Mouse (Mus musculus) cerebellum, adult 18-20 months (tissue): ENCODE measurements at regions not wholly inside any gene's neighbourhood (a gene's known extent, or its start where the extent isn't known, plus 50 kb on each side); places are given as distances from the start of the nearest gene placed in this dataset.

Source experiments
- DNase-seq, 2 experiments: peaks; one replicate each; pipeline ENCODE4 v3.0.0; 2021

DNA sequence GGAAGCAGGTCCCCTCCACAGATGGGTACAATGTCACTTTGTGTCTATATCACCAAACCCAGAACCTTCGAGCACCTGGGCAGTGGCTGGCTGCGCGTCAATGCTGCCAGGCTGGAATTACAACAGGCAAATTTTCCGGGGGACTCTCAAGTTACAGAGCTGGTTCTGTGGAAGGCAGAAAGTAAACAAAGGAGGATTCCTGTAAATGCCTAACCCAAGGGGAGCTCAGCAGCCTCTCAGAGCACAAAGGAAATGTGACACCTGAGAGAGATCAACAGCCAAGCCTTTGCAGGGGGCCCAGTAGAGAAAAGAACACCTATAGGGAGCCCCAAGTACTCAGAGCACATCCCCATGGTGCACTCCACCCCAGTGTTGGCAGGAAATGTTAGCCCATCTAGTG lies 70.7 kb downstream of the Setd4 start:
- DNase-seq, result no peak

DNA sequence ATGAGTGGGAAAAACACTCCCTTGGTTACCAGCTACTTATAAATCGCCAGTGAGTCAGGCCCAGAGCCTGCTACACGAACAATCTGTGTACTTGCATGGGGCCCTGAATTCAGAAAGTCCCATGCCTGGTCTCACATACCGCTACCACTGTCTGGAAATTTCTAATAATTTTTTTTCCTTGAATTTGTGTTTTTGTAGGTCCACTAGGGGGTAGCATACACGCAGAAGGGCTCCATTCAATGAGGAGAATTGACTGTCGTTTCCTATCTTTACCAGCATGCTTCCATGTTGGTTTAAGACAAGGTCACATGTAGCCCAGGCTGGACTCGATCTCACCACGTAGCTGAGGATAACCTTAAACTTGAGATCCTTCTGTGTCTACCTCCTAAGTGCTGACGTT lies 71.9 kb downstream of the Setd4 start:
- no peak for DNase-seq

DNA sequence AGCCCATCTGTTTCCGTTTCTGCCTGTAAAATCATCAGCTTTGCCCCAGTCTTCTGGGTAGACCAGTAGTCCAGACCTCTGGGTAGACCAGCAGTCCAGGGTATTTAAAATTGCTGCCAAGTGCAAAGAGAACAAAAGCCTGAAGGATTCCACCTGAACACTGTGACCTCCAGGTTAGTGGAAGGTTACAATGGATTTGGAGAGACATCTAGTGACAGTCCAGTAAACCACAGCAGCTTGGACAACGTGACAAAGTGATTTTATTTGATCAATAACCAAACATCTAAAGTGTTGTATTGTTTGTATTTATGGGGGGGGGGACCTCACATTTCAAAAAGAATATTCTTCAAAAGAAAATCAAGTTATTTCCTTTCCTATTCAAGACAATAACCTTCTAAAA lies 81.4 kb downstream of the Setd4 start:
- DNase-seq, result no peak

DNA sequence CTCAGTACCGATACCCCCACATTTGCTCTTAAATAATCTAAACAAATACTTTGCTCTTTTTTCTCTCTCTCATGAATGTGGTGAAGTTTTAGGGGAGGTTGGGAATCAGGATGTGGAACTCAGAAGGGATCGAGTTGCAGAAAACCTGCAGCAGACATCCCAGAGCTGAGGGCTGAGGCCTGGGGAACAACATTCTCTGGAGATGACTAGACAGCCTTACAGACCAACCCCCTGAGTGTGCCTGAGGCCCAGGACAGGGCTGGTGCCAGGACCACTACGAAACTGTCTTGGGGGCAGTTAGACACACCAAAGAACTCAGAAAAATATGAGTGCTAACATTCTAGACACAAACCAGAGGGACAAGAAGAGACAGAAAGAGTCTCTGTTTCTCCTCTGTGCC lies 83.4 kb downstream of the Setd4 start:
- DNase-seq, result no peak

DNA sequence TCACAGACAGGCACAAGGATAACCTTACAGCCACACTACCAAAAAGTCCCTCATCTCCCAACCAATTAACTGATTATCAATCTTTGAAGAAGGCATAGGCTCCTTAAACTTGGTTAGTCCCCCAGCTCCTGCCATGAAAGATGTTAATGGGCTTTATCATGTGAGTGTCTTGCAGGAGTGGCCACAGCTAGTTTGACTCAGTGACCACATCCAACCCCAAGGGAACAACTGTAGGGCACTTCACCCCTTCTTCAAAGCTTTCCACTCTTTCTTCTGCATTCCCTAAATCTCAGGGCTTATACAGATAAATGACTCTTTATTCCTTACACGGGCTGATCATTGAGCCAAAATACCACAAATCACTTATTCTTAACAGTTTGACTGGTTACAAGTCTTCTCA lies 85.2 kb downstream of the Setd4 start:
- no peak for DNase-seq

DNA sequence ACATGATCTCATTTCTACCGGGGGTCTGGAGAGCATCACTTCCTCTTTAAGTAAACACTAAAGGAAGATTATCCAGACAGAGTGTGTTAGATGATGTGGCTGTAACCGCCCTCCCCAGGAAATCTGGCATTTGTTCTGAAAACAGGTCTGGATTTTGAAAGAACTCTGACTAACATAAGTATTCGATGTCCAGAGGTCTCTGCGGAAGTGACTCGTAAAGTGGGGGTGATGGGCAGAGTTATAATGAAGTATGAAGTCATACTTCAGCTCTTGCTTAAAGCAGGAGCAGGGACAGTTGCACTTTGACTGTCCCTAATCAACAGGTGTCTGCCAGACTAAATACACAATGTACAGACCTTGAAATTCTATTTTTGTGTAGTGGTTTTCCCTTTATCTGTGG lies 87.1 kb downstream of the Setd4 start:
- no peak for DNase-seq

DNA sequence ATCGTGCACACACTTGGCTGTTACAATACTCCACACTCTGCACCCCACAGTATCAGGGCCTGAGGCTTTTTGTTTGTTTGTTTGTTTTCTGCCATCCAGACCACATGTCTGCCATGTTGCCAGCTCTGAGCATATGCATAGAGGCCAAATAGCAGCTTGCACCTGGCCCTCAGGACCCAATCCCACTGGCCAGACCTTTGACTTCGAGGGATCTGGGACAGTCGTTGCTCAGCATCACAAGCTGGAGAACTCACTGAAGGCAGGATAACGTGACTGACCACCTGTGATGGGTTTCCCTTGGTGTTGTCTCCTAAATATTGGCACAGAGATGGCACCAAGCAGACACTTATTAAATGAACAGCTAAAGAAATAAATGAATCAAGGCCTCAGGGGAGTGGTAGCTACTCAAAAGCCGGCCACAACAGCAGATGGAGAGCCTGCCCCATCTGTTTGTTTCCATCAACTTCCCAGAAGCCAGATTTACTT lies 88.4 kb downstream of the Setd4 start:
- DNase-seq, result peak; percentile 6 to 13

DNA sequence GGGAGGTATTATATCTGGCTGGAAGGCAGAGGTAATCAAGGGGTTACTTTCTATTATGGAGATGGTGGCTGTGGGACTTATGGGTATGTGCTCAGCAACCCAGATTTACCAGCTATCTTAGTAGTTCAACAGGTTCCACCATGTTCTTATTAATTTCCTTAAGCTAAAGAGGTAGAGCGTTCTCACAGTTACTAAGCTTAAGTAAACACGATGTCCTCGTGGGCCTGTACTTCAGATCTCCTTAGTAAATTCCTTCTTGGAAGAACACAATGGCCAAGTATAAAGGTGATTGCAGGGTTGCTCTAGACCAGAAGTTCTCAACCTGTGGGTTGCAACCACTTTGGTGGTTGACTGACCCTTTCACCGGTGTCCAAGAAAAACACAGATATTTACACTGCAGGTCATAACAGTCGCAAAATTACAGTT lies 90.2 kb downstream of the Setd4 start:
- no peak for DNase-seq

DNA sequence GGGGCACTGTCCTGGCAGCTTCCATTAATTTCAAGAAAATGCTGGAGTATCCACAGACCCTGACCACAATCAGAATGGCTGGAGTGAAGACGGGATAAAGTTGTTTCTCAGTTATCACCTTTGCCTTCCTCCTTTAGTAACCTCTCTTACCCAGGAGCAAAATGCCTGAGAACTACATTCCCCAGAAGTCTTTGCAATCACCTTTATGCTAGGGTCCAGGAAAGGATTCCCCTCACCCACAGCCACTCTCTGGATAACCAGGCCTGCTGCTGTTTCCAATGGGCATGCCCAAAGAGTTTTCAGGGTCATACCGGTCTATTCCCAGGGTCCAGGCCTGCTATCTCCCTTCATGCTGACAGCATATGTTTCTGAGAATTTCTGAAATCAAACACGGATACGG lies 91.9 kb downstream of the Setd4 start:
- no peak for DNase-seq

DNA sequence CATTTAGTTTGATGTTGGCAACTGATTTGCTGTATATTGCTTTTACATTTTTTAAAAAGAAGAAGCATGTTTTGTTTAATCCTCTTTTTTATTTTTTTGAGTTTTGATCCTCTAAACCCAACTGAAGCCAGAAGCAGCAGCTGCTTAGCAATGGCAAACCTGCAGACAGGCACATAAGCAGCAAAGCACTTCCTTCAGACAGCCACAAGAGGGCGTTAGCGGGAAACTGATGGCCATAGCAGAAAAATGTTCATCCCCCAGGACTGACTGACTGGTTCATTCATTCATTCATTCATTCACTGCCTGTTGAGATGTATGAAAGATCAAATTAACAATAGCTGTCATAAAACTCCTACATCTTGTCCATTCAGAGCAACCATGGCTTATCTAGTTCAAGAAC lies 92.3 kb downstream of the Setd4 start:
- DNase-seq, result no peak

DNA sequence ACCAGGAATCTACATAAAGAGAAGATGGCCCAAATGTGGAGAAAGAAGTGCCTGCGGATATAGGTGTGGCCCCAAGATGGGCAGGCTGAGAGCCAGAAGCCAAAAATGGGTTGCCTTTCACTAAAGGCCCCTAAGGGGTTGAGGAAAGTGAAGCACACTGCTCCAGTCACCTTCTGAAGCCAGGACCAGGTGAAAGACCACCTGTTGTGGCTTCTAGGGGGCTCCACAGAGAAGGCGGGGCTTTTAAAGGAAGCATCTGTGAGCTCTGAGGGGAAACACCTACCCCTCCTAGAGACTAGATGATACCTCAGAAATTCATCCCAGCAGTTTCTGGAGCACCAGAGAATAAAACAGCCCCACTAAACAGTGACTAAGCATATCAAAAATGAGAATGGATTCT lies 105.1 kb downstream of the Setd4 start:
- no peak for DNase-seq

DNA sequence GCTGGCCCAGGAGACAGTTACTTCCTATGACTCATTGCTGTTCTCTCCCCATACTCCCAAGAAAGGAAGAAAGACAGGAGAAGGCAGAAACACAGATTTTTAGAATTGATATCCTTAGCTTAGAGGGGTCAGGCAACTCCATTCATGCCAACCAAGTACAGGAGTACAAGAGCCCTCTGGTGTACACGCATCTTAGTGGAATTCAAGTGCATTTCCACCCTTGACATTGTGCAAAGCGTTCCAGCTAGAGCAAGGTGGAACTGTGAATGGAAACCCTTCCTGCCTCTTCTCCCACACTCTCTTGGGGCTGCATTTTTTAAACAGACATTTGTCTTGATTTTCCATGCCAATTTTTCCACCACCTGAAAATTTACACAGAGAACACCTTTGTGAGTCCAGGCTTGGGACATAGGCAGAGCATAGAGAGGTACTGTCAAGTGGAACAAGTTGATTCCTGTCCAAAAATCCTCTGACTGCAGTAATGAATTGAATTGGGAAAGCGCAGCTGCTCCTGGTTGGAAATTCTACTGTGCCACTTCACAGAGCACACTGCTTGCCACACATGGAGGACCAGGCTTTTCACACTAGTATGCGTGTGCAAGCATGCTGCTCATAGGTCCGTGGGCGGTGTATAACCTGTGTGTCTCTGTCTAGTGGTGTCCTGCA lies 110.4 kb downstream of the Setd4 start:
- no peak for DNase-seq

DNA sequence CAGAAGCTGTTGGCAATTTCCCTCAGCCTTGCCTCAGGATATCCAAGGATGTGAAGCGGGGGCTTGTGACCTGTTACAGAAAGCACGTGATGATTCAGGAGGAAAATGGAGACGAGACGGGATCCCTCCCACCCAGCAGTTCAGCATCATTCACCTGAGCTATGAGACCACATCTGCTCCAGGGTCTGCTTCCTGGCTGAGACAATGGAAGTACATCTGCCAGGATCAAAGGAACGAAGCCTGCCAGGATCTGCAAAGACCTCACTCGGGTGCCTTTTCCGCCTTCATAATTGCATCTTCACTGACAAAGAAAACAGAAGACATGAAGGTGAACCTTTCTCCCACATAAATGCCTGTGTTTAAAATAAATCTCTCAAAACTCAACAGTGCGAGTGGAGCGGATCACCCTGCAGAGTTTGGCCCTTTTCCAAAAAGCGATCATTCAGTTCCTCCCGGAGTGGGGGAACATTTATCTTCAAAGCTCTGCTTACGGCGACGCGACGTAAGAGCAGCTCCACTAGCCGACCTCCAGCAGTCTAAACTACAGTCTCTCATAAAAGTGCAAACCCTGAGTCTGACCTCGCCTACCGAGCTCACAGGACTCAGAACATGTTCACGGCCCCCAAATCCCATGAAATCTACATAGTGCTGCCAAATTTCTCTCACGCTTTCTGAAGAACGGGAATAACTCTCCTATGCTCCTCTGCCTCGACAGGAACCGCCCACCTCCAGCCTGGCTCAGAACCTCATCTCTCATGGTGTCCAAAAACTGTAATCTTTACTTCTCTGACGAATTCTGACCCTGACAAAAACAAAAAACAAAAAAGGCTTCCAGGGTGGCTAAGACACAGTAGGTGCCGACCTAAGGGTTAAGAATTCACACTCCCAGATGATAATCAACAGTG lies 117.0 kb downstream of the Setd4 start:
- DNase-seq, result no peak

DNA sequence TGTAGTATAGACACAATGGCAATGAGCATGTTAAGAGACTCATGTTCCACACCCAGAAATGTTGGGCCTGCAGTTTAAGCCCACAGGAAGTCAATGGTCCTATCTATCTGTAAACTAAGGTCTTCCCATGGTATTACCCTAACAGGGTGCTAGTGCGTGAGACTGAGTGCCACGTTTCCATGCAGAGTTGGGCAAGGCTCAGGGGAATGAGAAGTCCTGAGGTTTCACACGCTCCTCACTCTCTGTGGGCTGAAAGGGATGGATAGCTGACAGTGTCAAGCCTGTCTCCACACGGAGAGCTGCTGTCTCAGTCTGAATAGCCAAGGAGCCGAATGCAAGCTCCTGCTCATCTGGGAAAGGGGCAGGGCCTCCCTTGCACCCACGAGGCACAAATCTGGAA lies 133.9 kb downstream of the Setd4 start:
- no peak for DNase-seq

DNA sequence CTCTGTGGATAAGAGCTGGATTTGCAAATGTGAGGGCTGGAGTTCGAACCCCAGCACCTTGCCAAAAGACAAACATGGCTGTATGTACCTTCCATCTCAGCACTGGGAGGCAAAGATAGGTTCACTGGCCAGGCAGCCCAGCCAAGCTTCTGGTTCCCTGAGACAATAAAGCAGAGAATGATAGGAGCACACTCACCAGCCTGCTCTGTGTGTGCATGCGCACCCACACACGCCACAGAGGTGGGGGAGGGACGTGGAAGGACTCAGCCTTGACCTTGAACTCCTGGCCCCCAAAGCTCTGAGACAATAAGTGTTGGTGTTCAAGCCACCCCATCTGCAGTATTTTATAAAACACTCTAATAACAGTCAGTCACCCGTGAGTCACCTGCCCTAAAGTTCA lies 138.1 kb downstream of the Setd4 start:
- DNase-seq, result no peak

DNA sequence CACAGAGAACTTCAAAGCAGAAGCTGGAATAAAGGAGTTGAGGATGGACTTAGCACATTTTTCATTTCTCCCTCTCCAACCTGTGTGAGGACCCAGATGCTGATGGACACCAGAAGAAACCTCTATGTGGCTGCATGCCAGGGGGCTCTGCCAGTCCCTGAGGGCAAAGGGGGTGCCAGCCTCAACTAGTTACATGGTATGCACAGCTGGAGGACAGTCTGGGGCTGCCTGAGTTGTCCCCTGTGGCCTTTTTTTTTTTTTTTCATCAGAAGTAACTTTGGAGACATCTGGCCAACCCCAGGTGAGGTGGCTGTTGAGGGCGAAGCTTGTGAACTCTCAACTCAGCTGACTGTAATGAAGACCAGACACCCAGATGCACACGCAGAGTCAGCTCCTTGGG lies 139.0 kb downstream of the Setd4 start:
- DNase-seq, result no peak

DNA sequence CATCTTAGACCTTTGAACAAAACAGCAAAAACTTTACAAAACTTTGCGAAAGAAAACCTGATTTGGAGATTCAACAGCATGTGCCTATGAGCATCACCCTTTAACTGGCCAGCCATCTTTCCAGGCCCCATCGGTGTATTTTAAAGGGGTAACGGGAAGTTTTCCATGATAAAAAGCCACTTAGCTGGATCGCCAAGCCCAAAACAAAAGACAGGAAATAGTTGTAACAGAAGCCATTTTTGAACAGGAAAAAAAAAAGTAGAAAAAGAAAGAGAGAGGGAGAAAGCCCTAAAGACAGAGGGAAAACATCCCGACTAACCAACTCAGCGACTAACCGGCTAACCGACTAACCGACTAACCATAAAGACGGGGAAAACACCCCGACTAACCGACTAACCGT lies 140.5 kb downstream of the Setd4 start:
- no peak for DNase-seq

DNA sequence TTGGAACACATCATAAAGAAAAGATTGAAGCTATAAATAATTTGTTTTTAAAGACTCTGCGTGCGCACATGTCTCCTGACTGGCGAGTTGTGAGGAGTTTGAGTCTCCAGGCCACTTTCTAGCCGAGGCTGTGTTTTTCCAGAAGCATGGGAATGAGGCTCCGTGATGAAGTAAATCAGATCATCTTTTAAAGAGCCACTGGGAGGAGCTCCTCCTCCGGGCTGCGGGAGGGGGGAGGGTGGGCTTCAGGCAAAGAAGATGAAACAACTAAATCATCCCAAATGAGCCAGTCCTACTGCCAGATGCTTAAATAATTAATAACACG lies 141.6 kb downstream of the Setd4 start:
- DNase-seq, result no peak

DNA sequence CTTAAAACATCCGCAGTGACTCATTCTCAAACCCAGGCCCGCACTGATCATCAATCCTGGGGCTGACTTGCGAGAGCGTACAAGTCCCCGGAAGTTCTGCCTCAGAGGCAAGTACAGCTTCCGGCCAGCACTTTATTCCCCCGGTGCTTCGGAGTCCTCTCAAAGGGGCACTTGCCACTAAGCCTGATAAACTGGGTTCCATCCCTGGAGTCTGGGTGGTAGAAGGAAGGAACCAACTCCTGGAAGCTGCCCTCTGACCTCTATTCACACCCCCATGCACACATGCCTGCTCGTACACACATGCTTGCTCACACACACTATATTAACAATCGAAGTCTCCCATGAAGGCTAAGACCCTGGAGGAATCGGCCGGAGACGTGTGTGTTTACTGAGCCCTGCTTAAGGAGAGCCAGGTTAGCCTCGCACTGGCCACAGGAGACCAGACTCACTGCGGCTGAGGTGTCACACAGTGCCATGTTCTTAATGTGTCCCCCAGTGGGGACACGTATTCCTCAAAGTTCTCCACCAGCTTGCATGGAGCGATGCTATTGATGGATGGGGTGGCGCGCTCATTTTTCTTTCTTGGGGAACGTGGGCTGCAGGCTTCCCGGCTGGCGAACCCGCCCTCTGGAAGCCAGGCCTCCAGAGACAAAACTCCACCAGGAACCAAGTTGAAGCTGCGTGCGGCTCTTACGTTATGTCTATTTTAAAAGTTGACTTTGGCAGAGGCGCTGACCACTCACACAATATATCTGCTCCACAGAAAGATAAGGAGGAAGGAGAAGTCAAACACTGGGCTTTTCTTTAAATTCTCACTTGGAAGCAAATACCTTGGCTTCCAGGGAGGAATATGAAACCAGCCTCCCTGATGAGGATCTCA lies 142.2 kb downstream of the Setd4 start:
- no peak for DNase-seq

DNA sequence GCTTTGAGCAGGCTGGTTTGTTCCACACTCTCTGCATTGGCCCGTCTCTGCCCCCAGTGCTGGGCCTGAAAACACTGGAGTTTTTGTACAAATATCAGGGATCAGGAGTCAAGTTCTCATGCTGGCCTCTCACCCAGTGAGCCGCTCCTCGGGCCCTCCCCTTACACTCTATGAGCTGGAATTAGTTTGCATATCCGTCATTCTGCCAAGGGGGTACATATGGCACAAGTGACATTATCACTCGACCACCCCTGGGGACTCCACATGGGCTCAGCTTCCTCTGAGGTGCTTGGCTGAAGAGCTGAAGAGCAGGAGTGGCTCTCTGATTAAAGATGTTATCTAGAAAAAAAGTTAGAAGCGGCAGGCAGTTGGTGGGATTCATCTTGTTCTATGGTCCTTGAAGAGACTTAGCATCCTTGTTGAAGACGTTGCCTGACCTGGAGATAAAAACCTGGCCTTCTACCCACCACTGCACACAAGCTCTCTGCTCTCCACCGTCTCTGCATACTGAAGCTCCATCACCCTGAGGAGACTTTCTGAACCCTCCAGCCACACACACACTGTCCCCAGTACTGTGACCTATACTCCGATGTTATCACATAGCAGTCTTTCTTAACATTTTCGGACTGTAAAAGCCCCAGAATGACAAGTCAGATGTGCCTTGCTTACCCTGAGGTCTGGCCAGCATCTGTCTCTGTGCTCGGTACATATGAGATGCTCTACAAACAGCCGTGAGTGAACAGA lies 144.2 kb downstream of the Setd4 start:
- no peak for DNase-seq

DNA sequence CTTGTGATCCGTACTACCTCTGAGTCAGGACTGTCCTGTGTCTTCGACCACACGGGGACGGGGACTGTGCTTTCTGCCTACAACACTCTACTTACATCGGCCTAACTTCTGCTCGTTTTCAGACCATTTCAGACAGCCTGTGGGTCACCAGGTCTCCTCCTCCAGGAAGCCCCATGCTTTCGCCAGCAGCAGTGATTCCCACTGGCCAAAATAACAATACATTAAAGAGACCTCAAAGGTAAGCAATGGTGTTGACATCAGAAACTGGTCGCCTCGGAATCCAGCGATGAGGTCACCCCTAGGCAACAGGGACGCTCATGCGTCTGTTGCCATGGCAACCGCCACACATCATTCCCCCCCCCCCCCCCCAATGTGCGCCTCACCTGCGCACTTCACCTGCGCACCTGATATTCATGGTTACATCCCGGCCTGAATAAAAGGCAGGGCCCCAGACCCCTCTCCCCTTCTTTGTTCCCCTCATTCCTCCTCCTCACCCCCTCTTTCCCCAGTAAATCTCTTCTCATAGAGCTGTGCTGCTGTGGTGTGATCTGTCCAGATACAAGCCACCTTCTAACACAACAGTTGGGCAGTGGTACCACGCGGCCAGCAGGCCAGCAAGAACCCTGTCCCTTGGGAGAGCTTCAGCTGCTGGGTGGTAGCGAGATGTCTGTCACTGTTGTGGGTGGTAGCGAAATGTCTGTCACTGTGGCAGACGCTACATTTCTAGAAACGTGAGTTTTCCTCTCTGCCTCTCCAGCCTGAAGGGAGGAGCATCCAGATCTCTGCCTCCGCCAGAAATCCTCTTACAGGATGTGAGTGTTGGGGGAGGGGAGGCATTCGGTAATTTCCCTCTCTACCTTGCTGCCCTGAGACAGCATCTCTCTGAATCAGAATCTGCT lies 145.0 kb downstream of the Setd4 start:
- DNase-seq, result no peak
